Mouse (Mus musculus): ENCODE measurements around the gene Asxl2. TPM values are rescaled to one million over a fixed set of nuclear protein-coding genes. Genes with fewer than 3 reads are reported as not detected.

Gene Asxl2
- total RNA-seq (2014; rRNA removed) (16.0 and 16.7 TPM in 2 replicates), polyA plus RNA-seq (2015; fragmentation: Nextera tagmentation; extraction: Ambion mirVana) (6.7 and 9.5 TPM in 2 replicates)

DNA sequence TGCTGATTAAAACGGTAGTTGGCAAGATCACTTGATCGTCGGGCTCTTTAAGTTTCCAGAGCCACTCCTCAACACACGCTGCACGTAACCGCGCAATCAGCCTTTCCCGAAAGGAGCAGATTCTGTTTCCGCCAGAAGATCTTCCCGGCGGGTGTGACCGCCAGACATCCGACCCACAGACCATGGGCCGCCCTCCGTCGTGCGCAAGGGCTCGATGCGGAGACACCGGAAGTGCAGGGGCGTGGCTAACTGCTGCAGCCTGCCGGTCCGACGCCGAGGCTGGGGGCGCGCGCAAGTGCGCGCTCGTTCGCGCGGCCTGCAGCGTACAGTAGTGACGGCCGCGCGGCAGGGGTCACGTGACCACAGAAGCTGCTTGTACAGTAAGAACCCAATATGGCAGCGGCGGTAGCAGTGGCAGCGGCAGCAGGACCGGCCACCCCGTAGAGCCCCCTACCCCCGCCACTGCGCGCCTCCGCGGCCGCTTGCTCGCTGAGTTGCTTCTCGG, at the start of gene Asxl2:
TSS of gene Asxl2 (plus strand) at position 328 of the 505 bp plus-strand sequence.
- Histone ChIP-seq H3K4me3 (ENCODE audit: low read depth, low read length) (peak within 1 kb of the TSS; percentile 95), H3K36me3 (ENCODE audit: insufficient read depth, low read length) (no peaks in the 10 kb centered on the region), H3K9me3 (ENCODE audit: low read length) (no peaks in the 10 kb centered on the region), H3K9ac (replicated peaks; ENCODE audit: low read length, poor library complexity, severe bottlenecking) (peak within 1 kb of the TSS; percentile 96), H3K4me2 (ENCODE audit: low read depth, low read length, poor library complexity, severe bottlenecking) (peak within 1 kb of the TSS; percentile 51), H3K4me1 (ENCODE audit: insufficient read depth, low read length) (peaks cover 5% of the 10 kb centered on the region; the same call in 1 of the 2 replicates), H3K27me3 (ENCODE audit: insufficient read depth, low read length) (no peaks in the 10 kb centered on the region), H3K27ac (ENCODE audit: low read depth, low read length) (peak within 1 kb of the TSS; percentile 99)
- peak; percentile 95 for ATAC-seq (ENCODE audit: low FRiP score)
- no peak; the same call in 1 of the 2 replicates for TF ChIP-seq CTCF (IDR thresholded peaks at IDR 0.05)
- WGBS: under 1% methylated on average over 53 of the region's 53 CpGs
- DNase-seq (ENCODE audit: low spot score): peak; percentile 99

DNA sequence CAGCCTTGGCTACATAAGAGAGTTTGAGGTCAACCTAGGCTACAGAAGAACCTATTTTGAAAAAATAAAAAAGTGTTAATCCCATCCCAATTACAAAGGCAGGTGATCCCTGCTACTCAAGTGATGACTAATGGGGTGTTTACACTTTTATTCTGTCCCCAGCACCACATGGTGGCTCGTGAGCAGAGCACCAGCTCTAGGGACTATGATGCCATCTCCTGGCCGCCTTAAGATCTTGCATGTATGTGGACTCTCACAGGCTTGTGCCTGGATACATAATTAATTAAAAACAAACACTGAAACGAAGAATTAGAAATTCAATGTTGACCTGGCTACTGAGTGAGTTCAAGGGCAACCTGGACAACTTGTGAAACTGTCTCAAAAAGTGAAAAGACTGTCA, 49.5 kb upstream of the Asxl2 start:
- no peaks in the 10 kb centered on the region for H3K9me3 ChIP-seq (ENCODE audit: low read length)
- no peak overlapping the region for H3K4me2 ChIP-seq (ENCODE audit: low read depth, low read length, poor library complexity, severe bottlenecking)
- H3K27ac ChIP-seq (ENCODE audit: low read depth, low read length): no peak overlapping the region
- no peak overlapping the region for H3K9ac ChIP-seq (replicated peaks; ENCODE audit: low read length, poor library complexity, severe bottlenecking)
- no peak for DNase-seq (ENCODE audit: low spot score)
- peaks cover 20% of the 10 kb centered on the region for H3K36me3 ChIP-seq (ENCODE audit: insufficient read depth, low read length)
- no peaks in the 10 kb centered on the region for H3K4me1 ChIP-seq (ENCODE audit: insufficient read depth, low read length)
- no peaks in the 10 kb centered on the region for H3K27me3 ChIP-seq (ENCODE audit: insufficient read depth, low read length)
- no peak overlapping the region for H3K4me3 ChIP-seq (ENCODE audit: low read depth, low read length)
- no peak for ATAC-seq (ENCODE audit: low FRiP score)
- peak; percentile 48 for TF ChIP-seq CTCF (IDR thresholded peaks at IDR 0.05)
- 18% methylated on average over 3 of the region's 3 CpGs for WGBS

DNA sequence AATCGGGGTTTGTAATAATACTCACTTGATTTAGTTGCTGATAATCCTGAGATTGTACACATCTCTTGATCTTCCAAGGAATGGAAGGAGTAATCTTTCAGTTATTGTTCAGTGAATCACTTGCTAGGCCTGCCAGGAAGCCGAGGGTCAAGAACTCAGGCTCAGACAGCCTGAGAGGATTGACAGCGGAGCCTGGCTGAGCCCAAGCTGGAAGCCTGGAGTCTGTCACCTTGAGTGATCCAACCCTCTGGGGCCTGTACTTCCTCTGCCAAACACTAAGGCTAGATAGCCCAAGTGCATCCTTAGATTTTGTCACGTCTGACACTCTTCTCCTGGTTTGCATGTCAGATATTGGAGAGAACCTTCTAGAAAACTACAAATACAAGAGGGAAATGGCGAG, 48.9 kb upstream of the Asxl2 start:
- ATAC-seq (ENCODE audit: low FRiP score): no peak
- no peak for TF ChIP-seq CTCF (IDR thresholded peaks at IDR 0.05)
- H3K9ac ChIP-seq (replicated peaks; ENCODE audit: low read length, poor library complexity, severe bottlenecking): no peak overlapping the region
- WGBS: 79% methylated on average over 5 of the region's 5 CpGs
- no peaks in the 10 kb centered on the region for H3K9me3 ChIP-seq (ENCODE audit: low read length)
- no peak overlapping the region for H3K4me3 ChIP-seq (ENCODE audit: low read depth, low read length)
- H3K4me2 ChIP-seq (ENCODE audit: low read depth, low read length, poor library complexity, severe bottlenecking): no peak overlapping the region
- H3K27me3 ChIP-seq (ENCODE audit: insufficient read depth, low read length): no peaks in the 10 kb centered on the region
- no peaks in the 10 kb centered on the region for H3K4me1 ChIP-seq (ENCODE audit: insufficient read depth, low read length)
- no peak for DNase-seq (ENCODE audit: low spot score)
- peaks cover 25% of the 10 kb centered on the region for H3K36me3 ChIP-seq (ENCODE audit: insufficient read depth, low read length)
- H3K27ac ChIP-seq (ENCODE audit: low read depth, low read length): no peak overlapping the region

DNA sequence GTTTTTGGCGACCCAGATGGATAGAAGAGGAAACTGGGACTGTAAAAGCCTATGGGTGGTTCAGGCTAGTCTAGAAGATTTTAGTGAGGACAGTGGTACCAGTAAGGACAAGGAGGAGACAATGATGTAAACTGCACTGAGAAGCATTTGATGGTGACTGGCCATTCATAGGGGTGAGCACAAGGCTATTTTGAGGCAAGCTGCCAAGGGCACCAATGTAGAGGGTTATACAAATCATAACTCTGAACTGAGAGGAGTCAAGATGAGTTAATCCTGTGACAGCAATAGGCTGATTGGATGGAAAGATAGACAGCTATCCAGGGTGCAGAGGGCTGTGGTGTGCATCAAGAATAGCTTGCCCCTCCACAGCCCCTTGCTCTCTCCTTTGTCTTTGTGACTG, 41.8 kb upstream of the Asxl2 start:
- Histone ChIP-seq H3K4me3 (ENCODE audit: low read depth, low read length) (no peak overlapping the region), H3K27ac (ENCODE audit: low read depth, low read length) (no peak overlapping the region), H3K36me3 (ENCODE audit: insufficient read depth, low read length) (peaks cover 49% of the 10 kb centered on the region), H3K4me1 (ENCODE audit: insufficient read depth, low read length) (peaks cover 3% of the 10 kb centered on the region; the same call in 1 of the 2 replicates), H3K27me3 (ENCODE audit: insufficient read depth, low read length) (no peaks in the 10 kb centered on the region), H3K4me2 (ENCODE audit: low read depth, low read length, poor library complexity, severe bottlenecking) (no peak overlapping the region), H3K9me3 (ENCODE audit: low read length) (no peaks in the 10 kb centered on the region), H3K9ac (replicated peaks; ENCODE audit: low read length, poor library complexity, severe bottlenecking) (peak overlapping the region; percentile 39)
- DNase-seq (ENCODE audit: low spot score) (no peak), ATAC-seq (ENCODE audit: low FRiP score) (no peak)
- WGBS: 69% methylated on average over 1 of the region's 1 CpGs
- TF ChIP-seq CTCF (IDR thresholded peaks at IDR 0.05): no peak

DNA sequence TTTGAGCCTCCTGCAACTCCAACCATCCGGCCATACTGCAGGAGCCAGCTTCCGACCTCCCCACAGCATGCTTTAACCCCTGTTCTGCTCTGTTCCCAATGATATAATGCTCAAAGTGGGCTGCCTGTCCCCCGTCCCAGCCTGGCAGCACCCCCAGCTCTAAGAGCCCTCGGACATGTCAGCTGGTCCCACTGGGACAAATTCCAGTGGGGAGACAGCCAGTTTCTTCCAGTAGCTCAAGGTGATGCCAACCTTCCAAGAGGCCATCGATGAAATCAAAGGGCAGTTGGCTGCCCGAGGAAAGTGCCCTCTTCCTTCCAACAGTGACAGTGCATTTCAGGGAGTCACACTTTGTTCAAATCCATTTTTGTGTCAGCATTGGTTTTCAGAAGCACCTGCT, 41.4 kb upstream of the Asxl2 start:
- DNase-seq (ENCODE audit: low spot score) (no peak), ATAC-seq (ENCODE audit: low FRiP score) (no peak)
- H3K9ac ChIP-seq (replicated peaks; ENCODE audit: low read length, poor library complexity, severe bottlenecking): peak overlapping the region; percentile 39
- H3K4me1 ChIP-seq (ENCODE audit: insufficient read depth, low read length): peaks cover 3% of the 10 kb centered on the region; the same call in 1 of the 2 replicates
- H3K4me3 ChIP-seq (ENCODE audit: low read depth, low read length): no peak overlapping the region
- H3K27ac ChIP-seq (ENCODE audit: low read depth, low read length): 0 out of 2 replicates have a peak overlapping the region, but pooled peaks have one; percentile 43
- H3K27me3 ChIP-seq (ENCODE audit: insufficient read depth, low read length): no peaks in the 10 kb centered on the region
- TF ChIP-seq CTCF (IDR thresholded peaks at IDR 0.05): no peak
- H3K9me3 ChIP-seq (ENCODE audit: low read length): no peaks in the 10 kb centered on the region
- 82% methylated on average over 6 of the region's 6 CpGs for WGBS
- H3K4me2 ChIP-seq (ENCODE audit: low read depth, low read length, poor library complexity, severe bottlenecking): no peak overlapping the region
- peaks cover 52% of the 10 kb centered on the region for H3K36me3 ChIP-seq (ENCODE audit: insufficient read depth, low read length)

DNA sequence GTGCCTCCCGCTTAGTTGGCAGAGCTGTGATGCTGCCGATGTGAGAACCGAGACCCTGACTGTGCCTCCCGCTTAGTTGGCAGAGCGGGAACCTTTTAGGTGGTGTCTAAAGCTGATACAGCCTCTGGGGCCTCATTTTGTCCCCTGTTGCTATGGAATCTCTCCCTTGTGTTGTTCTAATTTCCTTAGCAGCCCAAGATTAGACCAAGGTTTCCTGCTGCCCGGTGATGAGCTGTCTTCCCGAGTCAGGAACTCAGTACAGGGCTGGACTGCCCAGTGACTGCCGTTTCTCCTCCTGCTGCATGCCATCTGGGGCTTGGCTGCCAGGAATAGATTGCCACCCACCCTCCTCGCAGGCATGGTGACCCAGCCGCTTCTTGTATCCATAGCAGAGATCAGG, 40.7 kb upstream of the Asxl2 start:
- DNase-seq (ENCODE audit: low spot score) (peak; percentile 36), ATAC-seq (ENCODE audit: low FRiP score) (no peak)
- TF ChIP-seq CTCF (IDR thresholded peaks at IDR 0.05): no peak
- H3K4me3 ChIP-seq (ENCODE audit: low read depth, low read length): no peak overlapping the region
- no peaks in the 10 kb centered on the region for H3K9me3 ChIP-seq (ENCODE audit: low read length)
- peaks cover 54% of the 10 kb centered on the region for H3K36me3 ChIP-seq (ENCODE audit: insufficient read depth, low read length)
- 43% methylated on average over 10 of the region's 10 CpGs for WGBS
- H3K9ac ChIP-seq (replicated peaks; ENCODE audit: low read length, poor library complexity, severe bottlenecking): no peak overlapping the region
- peak overlapping the region; percentile 47; the same call in 1 of the 2 replicates for H3K27ac ChIP-seq (ENCODE audit: low read depth, low read length)
- H3K27me3 ChIP-seq (ENCODE audit: insufficient read depth, low read length): no peaks in the 10 kb centered on the region
- H3K4me1 ChIP-seq (ENCODE audit: insufficient read depth, low read length): peaks cover 3% of the 10 kb centered on the region; the same call in 1 of the 2 replicates
- H3K4me2 ChIP-seq (ENCODE audit: low read depth, low read length, poor library complexity, severe bottlenecking): no peak overlapping the region
